Mouse (Mus musculus) gastrocnemius, adult 8-10 months (tissue): ENCODE data around the gene Mpdu1. TPM values are rescaled to one million over a fixed set of nuclear protein-coding genes. Genes with fewer than 3 reads are reported as not detected.
"Not testable (repeated sequence)": the region's sequence is repeated elsewhere in the genome, so short reads cannot be mapped to it uniquely, and the experiment has no call there.

Source experiments
- DNase-seq, 2 experiments: peaks; one replicate each; pipeline ENCODE4 v3.0.0; 2022; ENCODE audit warnings: low spot score in 2 of 2
- total RNA-seq, 4 experiments: library from RNA; stranded (reverse); gene quantifications; 2 replicates each; pipeline ENCODE4 v1.2.4; 2022

The Mpdu1 gene
- 1 to 10 TPM; 7.3 to 8.8 (median 8.3) TPM for total RNA-seq

DNA sequence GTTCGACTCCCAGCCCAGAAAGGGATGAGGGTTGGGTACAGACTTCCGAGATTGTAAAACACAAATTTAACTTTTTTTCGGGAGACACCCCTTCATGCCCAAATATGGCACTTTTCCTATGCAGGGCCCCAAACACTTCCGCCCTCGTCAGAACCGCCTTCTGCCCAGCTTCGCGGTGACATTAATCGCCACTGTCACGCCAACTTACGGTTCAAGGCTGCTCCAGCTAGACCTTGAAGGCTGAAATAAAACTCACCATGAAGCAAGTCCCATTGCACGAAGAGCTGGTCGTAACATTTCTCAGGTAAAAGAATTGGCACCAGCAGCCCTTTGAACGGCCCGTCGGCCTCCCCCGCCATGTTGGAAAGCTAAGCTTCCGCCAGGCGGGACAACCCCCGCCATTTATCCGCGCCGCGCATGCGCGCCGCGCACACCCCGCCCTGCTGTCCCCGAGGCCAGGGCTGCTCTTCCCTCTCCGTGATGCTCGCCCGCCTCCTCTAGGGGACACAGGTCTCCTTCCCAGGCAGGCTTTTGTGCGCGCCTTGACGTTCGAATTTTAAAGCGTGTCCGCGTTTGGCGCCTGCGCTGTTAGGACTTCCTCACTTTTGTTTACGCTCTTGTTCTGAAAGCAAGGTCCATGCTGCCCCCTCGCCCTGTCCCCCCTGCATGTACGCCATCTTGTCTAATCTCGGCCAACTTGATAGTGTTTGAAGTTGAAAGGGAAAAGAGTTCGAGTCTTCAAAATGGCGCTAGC lies at the start of gene Mpdu1:
Mpdu1 (minus strand) TSS at position 430 of the 754 bp plus-strand sequence.
- DNase-seq, result peak; percentile 85 to 92

DNA sequence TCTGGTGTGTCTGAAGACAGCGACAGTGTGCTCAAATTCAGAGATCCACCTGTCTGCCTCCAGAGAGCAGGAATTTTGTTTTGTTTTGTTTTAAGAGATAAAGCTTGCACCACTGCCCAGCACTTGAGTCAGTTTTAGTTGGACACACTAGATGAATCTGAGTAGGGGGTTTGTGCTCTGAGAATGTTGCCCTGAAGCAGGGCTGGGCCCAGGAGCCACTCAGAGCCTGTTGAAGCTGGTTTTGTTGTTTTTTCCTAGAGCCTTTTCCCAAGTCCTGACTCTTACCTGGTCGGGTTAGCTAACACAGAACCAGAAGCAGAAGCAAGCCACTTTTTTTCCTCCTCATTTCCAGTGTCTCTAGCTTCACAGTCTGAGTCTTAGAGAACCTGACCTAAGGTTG lies 48.6 kb upstream of the Mpdu1 start:
- DNase-seq, result no peak

DNA sequence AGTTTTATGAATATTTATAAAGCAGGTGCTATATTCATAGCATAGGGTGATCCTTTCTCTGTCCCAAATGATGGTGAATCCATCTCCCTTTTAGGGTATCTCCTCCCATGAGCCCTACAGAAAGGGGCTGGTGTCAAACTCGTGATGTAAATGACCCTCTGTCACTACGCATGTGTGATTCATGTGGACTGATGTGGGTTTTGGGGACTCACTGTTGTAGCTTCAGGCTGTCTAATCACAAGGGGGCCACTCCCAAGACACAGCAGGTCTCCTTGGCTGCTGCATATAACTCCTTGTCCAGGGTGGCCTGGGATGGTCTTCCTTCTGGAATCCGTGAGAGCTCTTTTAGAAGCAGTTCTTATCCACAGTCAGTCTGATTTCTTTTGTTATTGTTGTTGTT lies 48.0 kb upstream of the Mpdu1 start:
- no peak for DNase-seq

DNA sequence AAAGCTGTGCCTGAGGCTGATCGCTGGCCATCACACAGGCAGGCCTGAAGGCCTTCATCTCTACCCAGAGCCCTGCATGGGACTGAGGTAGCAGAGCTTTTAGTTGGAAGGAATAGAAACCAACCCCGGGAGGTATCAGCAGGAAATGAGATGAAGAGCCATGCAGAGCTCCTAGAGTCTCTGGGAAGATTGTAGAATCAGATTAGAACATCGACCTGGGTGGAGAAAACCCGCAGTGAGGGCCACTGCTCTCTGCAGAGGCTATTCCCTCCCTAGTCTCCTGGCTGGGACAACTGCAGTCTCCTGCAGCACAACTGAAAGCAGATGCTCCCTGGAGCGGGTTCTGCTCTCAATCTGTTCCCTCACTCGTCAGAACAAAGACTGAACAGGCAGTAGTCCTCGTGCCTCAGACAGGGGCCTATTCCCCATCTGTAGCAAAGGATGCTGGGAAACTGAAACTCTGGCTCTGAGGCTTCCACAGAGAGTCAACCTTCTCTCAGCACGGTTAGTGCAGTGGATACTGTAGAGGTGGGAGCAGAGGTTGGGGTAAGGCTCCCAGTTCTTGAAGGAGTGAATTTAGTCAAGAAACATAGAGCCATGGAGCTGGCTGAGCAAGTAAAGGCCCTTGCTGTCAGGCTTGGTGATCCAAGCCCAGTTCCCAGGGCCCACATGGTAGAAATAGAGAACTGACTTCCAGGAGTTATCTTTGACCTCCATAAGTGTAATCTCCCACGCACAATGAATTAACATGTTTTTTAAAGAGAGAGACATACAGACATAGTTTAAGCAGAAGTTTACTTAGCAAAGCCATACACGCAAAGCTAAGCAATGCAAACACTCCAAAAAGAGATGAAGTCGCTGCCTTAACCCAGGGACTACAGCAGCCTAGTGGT lies 47.4 kb upstream of the Mpdu1 start:
- DNase-seq, result no peak

DNA sequence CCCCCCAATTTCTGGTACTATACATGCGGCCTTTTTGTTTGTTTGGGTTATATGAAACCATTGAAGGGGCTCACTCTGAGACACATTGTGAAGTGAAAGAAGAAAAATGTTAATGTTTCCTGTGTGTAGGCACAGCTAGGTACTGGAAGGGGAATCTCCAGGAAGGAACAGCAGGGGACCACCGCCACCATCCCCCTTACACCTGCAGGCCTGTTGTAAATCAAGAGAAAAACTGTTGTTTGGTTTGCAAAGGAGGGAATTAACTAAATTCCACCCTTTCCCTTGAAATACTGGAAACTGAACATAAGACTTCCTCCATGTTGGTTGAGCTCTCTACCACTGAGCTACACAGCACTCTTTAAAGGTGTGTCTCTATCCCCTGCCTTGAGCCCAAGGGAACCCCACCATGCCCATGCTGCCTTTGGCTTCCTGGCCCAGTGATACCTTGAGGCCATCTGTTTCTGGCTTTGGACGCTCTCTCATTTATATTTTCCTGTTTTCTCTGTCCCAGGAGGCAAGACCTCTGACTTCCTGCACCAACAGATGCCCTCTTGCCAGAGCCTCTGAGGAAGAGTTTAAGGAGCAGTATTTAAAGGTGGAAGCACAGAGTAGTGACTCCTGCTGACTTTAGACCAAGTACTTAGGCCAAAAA lies 46.3 kb upstream of the Mpdu1 start:
- no peak for DNase-seq

DNA sequence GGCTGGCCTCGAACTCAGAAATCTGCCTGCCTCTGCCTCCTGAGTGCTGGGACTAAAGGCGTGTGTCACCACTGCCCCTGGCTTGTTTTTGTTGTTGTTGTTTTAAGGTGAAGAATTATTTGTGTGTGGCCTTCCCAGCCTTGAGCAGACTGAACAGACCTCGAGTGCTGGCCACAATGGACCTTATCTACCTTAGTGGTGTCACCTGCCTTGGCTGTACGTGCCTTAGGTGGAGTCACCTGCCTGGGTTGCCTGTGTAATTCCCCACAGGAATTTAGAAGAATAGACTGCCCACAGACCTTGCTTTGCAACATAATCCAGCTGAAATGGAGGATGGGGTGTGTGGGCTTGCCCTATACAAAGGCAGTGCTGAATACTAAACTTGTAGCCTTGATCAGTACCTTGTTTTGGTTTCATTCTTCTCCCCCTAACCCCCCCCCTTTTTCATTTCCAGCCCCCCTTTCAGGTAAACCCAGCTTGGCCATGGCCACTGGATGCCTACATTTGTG lies 45.5 kb upstream of the Mpdu1 start:
- no peak for DNase-seq

DNA sequence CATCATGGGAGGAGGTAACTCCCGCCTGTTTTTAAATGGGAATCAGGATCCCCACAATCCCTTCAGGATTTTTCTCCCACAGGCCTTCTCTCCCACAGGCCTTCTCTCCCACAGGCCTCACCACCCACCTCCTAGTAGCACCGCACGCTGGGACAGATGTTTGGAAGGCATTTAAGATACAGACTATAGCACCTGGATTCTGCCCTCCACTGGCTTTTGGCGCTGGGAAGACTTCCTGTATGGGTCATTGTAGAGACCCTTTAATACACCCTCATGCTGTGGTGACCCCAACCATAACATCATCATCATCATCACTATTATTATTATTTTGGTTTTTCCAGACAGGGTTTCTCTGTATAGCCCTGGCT lies 45.0 kb upstream of the Mpdu1 start:
- DNase-seq, result no peak

DNA sequence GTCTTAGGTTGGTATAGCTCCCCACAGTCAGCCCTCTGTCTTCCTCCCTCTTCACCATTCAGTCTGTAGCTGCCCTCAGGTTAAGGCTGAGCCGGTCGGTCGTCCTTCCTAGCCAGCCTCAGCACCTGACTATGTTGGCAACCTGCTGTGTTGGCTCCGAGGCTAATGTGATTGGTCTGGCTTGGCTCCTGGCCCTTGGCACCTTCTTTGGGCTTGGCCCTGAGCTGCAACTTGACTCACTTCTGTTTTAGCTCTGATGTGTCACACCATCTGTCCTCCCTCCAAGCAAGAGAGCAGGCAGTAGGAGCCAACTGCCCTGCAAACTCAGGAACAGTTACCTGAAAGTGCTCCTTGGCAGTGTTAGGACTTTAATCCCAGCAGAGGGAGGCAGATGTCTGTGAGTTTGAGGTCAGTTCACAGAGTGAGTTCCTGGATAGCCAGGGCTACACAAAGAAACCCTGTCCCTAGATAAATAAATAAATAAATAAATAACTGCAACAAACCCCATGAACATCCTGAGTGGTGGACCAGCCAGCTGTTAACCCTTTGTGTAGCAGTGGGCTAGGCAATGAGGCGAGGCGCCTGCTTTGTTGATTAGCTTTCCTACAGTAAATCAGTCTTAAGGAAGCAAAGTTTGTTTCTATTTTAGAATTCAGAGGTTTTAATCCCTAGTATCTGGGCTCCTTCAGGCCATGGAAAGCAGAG lies 44.5 kb upstream of the Mpdu1 start:
- peak; percentile 85 to 93 for DNase-seq

DNA sequence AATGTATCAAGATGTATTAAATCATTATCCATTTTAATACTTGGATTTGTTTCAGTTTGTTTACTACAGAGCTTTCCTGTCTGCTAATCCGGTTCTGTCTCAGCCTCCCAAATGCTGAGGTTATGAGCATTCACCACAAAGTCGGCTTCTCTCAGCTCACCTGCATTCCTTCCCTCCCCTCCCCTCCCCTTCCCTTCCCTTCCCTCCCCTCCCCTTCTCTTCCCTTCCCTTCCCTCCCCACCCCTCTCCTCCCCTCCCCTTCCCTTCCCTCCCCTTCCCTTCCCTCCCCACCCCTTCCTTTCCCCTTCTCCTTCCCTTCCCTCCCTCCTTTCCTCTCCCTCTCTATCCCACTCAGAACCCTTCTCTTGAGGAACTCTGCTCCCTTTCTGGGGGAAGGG lies 42.2 kb upstream of the Mpdu1 start:
- no peak for DNase-seq

DNA sequence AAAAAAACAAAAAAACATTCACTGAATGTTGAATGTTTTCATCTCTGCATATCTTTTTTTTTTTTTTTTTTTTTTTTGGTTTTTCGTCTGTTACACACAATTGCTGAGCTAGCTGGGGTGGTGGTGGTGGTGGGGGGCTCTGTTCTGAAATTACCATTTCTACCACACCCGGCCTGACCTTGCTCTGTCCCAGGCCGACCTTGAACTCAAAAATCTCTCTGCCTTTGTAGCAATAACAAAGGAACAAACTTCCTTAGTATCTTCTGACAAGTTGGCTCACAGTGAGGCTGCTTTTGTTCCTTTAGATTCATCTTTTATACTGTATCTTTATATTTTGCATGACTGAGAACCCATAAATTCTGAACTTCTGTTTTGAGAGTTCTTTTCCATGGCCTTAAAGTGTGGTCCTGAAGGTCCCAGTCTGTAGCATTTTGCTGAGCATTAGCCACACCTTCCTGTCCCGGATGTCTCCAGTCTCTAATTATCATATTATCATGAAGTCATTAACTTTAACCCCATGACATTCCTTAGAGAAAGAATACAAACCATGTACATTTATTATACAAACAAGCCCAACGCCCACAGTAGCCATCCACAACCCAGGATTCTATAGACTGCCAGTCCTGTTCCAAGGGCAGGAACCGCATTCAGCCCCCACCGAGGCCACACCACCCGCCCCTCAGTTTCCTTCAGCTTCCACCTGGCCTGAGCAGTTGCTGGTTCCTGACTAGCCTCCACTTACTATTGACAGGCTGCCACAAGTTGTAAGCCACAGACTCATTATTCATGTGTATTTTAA lies 41.6 kb upstream of the Mpdu1 start:
- DNase-seq, result no peak

DNA sequence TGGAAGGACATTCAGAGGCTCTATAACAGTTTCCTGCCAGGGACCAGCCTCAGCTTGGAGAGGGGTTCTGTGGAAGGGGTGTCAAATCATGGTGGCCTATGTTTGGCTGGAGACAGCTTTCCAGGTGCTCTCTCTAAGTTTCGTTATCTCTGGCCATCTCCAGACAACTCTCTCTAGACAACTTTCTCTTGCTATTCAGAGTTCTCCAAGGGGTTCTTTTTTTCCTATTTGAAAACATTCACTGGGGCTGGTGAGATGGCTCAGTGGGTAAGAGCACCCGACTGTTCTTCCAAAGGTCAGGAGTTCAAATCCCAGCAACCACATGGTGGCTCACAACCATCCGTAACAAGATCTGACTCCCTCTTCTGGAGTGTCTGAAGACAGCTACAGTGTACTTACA lies 40.9 kb upstream of the Mpdu1 start:
- not testable (repeated sequence) for DNase-seq

DNA sequence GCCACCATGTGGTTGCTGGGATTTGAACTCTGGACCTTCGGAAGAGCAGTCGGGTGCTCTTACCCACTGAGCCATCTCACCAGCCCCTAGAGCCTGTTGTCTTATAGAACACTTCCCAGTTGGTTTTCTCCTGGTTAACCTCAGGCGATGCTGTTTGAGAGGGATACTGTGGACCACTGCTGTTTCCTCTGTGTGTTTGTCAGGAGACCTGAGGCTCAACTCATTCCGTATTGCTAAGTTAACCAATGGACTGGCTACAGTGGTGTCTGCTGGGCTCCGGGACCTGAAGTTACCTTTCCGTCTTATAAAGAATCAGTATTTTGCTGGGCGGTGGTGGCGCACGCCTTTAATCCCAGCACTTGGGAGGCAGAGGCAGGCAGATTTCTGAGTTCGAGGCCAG lies 40.4 kb upstream of the Mpdu1 start:
- not testable (repeated sequence) for DNase-seq

DNA sequence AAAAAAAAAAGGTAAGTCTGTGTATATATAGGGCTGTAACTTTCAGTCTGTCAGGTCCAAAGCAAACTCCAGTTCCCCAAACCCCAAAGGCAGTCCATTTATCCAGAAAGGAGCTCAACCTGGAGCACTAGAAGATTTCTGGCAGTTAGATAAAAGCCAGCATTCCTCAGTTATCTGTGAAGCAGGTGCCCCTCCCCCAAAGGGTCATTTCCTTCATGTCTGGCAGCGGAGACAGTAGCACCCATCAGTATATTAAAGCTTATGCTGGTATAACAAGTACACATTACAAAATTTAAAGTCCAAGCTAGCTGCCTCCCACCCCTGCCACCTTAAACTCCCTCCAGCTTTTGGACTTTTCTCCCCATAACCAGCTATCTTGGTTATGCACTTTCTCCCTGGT lies 37.2 kb upstream of the Mpdu1 start:
- no peak for DNase-seq

DNA sequence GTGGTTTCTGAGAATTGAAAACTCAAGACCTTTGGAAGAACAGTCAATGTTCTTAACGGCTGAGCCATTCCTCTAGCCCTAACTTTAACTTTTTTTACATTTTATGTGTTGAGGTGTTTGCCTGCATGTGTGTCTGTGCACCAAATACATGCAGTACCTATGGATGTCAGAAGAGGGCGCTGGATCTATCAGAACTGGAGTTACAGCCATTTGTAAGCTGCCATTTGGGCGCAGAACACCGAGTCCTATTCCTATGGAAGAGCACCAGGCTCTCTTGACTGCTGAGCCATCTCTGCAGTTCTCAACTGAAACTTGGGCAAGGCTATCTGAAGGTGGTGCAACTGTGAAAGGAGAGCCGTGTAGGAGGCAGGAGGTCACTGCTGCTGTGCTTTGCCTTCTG lies 36.1 kb upstream of the Mpdu1 start:
- no peak for DNase-seq

DNA sequence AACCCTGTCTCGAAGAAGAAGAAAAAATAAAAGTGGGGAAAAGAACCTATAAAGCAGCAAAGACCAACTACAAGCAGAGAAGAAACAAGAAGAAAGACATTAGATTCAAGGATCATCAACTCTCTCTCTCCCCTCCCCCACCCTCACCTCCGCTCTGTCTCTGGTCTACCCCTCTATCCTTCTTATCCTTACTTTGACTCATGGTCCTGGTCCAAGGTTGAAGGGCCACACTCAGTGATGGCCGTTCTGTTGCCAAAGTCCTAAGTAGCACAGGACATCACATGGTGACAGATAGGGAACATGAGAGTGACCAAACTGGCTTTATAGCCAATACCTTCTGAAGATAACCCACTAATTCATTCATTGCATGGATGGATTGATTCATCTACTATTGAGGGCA lies 35.0 kb upstream of the Mpdu1 start:
- DNase-seq, result no peak

DNA sequence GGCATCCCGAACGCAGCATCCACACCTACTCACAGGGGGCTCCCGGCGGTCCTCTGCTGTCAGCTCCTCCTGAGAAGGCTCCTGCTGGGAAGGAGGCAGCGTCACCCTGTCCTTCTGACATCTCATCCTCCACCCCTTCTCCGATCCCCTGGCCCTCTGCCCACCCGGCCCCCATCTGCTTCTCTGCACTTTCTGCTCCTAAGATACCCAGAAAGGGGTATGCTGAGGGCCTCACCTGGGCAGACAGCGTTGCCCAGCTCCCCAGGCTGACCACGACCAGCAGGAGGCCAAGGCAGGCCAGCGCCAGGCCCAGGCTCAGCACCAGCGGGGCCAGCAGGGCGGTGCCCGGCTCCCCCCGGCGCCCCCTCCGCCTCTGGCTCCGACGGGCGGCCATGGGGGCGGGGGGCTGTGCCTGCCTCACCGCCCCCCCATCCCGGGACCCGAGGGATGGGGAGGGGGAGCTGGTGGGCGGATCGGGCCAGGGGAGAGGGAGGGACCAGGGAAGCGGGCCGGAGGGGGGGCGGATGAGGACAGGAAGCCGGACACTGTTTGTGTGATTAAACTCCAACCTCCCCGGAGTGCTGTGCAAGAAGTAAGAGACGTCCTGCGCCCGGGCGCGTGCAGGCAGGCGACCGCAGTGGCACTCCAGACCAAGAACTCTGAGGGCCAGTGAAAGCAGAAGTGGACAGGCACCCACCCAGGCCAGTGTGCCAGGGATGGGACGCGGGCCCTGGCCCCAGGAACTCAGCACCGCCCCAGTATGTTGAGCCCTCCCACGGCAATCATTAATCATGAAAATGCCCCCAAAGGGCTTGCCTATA lies 33.1 kb upstream of the Mpdu1 start, which contains the start of the genes Tnfsf12 and Tnfsfm13:
Tnfsf12 (minus strand) TSS at position 489 of the 821 bp plus-strand sequence.
Tnfsfm13 (minus strand) TSS at position 738 of the 821 bp plus-strand sequence.
- DNase-seq, result peak; percentile 69 to 74

DNA sequence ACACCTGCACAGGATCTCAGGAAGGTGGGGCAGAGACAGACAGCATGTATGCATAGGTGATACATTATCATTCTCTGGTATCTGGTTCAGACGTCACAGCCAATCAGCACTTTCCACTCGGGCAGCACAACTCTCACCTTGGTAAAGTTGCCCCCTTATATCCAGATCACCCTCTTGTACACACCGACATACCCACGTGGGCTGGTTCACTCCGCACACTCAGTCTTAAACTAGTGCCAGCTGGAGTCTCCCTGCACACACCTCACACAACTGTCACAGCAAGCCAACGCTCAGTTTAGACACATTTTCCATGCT lies 32.6 kb upstream of the Mpdu1 start:
- DNase-seq, result no peak

DNA sequence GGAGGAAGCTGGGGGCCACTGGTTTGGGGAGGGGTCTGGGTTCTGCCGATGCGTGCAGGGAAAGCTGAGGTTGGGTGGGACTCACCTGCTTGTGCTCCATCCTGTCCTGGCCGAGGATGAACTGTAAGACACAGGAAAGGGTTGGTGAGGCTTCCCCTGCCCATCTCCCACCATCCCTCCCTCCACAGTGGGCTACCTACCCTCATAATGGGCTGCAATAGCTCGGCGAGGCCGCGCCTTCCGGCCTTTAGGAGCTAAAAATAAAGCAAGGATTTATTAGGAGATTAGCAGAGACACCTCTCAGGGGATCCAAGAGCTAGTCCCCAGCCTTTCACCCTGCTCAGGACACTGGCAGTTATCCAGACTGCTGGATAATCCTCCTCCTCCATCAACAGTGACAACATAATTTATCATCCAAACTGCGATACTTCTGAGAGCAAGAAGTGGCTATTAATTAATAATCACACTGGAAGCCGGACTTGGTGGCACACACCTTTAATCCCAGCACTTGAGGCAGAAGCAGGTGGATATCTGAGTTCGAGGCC lies 31.1 kb upstream of the Mpdu1 start:
- no peak for DNase-seq

DNA sequence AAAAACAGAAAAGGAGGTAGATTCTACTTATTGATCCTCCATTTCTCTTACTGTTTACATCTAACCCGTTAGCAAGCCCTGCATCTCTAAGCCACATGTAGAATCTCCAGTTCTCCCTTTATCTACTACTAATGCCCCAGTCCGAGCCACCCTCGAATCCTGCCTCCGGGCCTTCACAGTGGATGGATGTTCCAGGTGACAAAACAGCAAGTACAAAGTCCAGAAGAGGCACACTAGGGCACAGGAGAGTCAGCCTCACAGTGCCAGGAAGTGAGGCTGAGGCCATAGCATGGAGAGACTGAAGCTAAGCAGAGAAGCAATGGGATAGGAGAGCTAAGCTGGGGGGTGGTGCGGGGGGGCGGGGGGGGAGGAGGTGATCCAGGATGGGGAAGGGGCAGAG lies 30.4 kb upstream of the Mpdu1 start:
- DNase-seq, result no peak
